Mouse (Mus musculus) liver, embryonic 14.5 days (tissue): ENCODE results near the gene Pdhb.

ENCODE experiments used
- CTCF ChIP-seq: IDR thresholded peaks from 2 replicates; pipeline ENCODE4 v1.5.1; 2016; ENCODE audit warnings: antibody characterized with exemption, low read depth, control low read depth
- EP300 ChIP-seq: IDR thresholded peaks from 2 replicates; pipeline ENCODE4 v1.6.1; 2016; ENCODE audit warnings: antibody characterized with exemption, low read depth

DNA sequence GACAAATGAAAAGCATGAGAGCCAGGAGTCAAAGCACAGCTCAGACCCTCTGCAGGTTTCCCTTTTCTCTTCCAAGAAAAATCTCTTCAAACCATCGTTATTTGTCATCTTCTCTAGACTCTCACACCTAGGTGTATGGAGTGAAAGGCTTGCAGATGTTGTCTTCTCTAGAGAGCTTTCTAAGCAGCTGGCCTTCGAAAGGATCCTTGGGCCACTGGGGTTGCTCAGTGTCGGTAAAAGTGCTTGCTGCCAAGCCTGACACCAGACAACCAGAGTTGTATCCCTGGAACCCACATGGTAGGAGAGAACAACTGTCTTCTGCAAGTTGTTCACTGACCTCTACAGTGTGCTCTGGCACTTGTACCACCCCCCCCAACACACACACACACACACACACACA, 13.7 kb downstream of the Pdhb start:
- TF ChIP-seq CTCF = no peak
- no peak for TF ChIP-seq EP300
